Mouse (Mus musculus) lung, adult 18-20 months (tissue): Measurements from ENCODE around the gene Ddx60.
"Not testable (repeated sequence)": the region's sequence is repeated elsewhere in the genome, so short reads cannot be mapped to it uniquely, and the experiment has no call there.

Experiments
- DNase-seq, 2 experiments: peaks; one replicate each; pipeline ENCODE4 v3.0.0; 2022; ENCODE audit warnings: mixed read lengths in 2 of 2

The Ddx60 gene

DNA sequence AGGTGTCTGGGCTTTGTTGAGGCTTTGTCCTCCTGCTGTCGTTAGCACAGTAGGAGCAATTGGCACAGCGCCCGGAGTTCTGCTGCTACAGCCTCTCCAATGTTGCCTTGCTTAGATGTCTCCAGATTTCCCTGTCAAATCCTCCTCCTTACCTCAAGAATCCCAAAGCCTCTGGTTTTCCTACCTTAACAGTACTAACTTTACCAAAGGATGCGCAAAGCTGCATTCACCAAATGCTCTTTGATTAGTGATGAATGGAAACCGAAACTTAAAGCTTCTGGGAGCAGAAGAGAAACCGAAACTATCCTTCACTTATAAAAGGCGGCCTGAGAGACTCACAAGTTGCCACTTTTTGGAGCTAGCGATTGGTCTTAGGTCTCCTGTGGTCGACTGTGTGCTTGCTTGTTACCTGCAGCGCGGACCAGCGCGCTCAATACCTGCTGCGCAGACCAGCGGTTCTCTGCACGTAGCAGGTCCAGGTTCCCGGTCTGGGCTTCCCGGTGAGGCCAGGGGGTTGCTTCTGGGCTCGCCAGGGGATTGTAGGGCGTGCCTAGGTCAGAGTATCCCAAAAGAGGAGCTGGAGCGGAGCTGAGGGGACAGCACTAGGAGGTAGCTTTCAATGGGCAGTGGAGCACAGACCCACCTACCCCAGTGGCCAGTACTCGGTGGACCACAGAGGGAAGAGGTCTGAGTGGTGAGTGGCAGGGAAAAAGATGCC lies at the start of gene Ddx60:
Ddx60 (plus strand) TSS at position 311 of the 718 bp plus-strand sequence.
- DNase-seq, result peak; percentile 45 to 47

DNA sequence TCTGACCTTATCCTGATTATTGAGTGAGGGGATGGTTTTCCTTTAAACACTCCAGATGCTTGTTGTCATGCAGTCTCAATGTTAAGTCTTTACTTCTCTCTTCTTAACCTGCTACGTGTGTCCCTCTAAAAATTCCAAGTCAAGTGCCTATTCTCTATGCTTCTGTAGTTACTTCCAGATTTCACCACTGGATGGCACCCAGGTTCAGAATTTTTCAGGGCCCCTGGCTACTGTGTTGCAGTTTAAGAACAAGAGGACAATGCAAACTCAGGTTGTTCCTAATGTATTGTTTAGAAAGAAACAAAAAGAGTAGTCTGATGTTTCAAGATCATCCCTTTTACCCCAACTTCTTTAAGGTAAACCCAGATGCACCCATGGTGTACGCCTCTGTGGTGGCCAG lies 33.8 kb upstream of the Ddx60 start:
- peak in 1 of 2 experiments; percentile 13 for DNase-seq

DNA sequence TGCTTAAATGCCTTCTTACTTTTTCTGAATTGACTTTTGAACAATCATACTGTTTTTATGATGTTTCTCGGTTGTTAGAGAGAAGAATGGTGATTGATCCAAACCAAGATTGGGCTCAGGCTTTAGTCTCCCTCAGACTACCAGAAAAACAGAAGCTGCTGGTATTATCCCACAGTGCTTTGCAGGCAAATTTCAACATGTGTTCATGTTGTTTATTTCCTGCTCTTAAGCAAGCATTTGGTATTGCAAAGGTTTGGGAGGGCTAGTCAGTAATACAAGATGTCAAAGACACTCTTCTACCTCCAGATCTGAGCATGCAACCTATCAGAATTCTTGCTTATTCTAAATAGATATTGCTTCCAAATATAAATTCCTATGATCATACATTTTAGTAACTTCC lies 31.1 kb upstream of the Ddx60 start:
- DNase-seq, result no peak

DNA sequence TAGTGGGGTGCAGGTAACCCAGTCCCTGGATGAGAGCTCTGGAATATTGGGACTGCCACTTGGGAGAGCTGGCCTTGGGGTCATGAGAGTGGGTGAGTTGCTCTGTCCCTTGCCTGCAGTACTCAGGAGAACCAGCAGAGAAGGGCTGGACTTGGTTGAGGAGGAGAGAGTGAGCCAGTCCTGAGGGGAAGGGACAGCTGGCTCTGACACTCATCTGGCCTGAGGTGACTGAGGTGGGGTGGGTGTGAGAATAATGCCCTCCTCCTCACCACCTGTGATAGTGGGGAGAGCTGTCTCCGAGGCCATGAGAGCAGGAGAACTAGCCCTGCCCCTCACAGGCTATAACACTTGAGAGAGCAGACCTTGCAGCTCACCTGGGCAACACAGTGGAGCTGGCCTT lies 30.5 kb upstream of the Ddx60 start:
- DNase-seq, result no peak

DNA sequence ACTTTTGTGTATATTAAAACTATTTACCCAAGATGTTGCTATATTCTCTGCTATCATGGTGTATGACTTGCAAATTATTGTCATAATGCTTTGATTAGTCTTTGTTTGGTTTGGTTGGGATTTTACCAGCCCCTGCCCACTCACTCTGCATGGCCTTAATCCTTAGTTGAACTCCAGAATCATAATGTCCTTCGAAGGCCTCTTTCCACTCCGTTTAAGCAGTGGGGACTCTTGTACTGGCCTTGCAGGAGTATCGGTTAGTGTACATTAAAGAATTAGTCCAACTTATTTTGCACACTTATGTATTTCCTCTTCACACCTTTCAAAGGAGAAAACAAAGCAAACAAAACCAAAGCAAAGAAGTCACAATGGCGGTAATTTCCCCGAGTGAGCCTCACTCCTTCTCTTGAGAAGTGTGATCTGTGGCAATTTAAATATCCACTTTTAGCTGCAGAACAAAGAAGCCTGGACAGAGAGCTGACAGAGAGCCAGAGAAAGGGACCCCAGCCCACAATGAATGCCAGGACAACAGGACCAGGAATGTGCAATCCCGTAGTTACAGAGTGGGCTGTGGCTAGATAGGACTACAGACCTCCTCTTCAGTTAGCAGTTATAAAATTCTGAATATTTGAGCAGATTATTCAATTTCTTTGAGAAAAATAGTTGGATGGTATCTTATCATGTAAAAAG lies 26.7 kb upstream of the Ddx60 start:
- DNase-seq, result no peak

DNA sequence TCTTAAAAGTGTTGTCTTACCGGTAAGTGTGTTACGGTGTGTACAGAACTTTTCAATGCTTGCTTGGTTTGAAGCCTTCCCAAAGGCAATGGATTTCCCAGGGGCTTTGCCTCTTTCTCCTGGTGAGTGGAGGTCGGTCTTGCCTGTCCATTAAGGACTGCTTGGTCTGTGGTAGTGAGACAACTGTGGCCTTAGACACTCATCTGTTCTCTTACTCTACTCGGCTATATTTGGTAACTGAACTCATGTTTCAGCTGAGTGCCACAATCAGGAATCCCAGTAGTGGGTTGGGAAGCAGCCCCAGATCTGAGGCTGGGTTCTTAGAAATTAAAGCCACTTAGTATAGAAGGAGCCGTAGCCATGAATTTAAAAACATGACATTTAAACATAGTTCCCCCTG lies 25.4 kb upstream of the Ddx60 start, which contains the start of gene Palld:
Palld (minus strand) TSS at position 170 of the 400 bp plus-strand sequence.
- DNase-seq, result no peak

DNA sequence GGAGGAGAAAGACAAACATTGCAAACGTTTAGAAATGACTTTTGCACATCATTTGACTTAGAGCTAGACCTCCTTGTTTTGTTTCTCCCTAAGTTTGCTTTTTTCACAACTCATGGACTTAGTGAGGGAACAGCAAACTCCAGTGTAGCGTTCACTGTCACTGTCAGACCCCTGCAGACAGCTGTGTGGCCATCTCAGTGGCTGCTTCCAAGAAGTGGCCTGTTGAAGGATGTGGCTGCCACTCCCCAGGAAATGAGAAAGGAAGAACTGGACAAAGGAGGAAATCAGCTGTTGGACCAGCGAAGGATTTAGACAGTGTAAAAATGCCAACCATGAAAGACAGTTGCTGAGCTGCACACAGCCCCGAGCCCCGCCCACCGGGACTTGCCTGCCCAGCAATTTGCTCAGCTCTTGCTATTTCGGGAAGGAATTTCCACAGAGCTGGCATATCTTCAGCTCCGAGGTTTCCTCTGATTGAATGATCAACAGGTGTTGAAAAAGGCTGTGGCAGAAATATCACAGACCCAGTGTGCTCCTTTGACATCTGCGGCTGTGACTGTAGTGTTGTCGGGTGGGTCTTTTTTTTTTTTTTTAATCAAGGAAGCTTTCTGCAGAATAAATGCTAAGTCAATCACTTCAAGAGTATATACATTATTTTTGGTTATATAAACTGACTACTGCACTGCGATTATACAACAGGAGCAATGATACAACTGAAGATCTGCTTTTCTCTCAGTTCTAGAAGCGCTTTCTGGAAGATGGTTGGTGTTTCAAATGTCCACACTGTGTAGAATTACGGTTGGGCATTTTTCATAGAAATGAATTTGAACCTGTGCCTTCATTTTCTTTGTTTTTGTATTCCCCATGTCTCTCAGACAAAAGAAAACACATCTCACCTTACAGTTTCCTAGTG lies 19.3 kb upstream of the Ddx60 start:
- DNase-seq, result peak; percentile 17 to 26

DNA sequence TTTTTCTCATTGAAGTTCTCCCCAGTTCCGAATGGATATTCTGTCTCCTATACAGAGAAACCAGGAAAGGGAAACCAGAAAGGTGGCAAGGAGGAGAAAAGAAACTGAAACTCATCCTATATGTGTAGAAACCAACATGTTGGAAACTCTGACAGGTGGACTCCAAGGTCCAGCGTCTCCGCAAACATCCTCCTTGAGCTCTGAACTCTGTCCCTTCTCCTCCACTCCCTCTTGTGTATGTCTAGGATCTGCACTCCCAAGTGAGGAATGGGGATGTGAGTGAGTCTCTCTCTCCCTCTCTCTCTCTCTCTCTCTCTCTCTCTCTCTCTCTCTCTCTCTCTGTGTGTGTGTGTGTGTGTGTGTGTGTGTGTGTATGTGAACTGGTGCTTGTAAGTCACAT lies 18.6 kb upstream of the Ddx60 start:
- no peak for DNase-seq

DNA sequence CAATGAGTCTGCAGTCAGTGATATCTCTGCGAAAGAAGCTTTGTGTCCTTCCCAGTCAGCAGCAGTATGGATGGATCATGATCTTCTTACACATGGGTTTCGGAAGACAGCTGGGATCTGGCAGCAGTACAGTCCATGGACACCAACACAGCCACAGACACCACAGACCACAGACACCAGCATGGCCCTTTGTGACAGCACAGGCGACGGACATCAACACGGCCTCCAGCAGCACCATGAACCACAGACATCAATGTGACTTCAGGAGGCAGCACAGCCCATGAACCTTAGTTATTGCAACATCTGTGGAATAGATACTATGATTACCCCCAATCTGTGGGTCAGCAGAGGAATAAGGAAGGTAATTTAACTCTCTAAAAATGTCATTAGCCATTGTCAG lies 15.1 kb upstream of the Ddx60 start:
- no peak for DNase-seq

DNA sequence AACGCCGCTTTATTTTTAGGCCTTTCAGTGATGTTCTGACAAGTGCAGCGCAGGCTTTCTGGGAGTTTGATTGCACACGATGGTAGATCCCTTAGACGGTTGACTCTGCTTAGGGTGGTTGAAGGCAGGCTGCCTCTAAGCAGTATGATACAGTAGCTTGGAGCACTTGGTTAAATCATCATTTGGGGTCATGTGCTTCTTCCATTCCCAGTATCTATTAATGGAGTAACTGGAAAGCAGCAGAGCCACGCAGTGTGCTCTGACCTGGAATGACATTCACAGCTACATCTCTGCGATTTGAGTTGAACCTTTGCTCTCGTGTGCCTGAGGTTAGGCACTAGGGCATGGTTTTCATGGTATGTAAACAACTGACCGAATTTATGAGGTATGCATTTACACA lies 13.9 kb upstream of the Ddx60 start:
- no peak for DNase-seq

DNA sequence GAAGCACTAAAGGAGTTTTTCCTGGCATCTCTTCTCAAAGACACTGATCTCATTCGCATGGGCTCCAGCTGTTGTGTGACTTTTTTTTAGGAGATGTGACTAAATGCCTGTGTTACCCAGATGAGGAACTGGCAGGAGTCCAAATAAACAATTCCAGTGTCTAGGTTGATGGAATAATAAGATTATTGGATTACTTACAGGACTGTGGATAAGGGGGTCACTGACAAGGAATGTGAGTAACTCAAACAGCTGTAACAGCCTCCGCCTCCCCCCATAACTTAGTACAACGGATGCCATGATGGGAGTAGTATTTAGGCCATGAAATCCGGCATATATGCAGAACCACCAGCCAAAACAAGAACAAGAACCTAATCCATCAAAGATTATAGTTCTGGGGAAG lies 10.6 kb upstream of the Ddx60 start:
- DNase-seq, result no peak

DNA sequence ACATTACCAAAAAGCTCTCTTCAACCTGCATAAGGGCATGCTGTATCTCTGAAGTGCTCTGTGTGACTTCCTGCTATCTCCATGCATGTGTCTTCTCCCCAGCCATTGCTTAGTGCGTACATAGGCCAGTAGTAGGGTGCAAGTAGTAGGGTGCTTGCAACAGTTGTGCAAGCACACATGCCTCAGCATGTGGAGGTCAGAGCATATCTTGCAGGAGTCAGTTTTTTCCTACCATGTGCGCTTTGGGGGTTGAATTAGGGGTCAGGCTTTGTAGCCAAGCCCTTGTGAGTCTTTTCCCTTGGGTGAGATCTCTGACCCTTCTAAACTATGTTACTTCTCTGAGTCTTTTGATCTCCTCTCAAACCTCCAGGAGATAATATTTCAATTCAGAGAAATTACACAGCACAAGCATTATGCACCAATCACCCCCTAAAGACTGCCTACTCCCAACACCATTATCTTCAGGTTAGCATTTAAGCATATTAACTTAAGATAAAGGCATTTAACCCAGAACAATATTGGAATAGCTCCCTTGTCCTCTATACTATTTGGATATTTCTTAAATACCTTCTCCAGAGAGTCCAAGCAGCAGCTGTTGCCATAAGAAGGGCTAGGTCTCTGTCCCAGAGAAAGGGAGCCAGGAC lies 8.6 kb upstream of the Ddx60 start:
- DNase-seq, result no peak

DNA sequence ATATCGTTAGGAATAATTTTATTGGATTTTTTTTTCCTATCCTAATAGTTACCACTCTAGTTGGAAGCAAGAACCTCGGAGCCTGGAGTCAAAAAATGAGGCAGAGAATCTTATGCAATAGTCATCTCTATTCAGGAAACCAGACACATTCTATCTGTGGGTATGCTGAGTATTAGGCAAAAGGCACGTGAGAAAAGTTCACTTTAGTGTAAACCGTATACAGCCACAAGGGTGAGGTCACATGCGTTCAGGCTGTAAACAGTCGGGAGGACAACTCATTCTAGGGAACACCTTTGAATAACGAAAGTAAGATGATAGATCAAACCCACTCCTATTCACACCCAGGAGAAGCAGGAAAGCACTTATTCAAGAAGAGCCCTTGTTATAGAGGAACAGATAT lies 7.5 kb upstream of the Ddx60 start:
- no peak for DNase-seq

DNA sequence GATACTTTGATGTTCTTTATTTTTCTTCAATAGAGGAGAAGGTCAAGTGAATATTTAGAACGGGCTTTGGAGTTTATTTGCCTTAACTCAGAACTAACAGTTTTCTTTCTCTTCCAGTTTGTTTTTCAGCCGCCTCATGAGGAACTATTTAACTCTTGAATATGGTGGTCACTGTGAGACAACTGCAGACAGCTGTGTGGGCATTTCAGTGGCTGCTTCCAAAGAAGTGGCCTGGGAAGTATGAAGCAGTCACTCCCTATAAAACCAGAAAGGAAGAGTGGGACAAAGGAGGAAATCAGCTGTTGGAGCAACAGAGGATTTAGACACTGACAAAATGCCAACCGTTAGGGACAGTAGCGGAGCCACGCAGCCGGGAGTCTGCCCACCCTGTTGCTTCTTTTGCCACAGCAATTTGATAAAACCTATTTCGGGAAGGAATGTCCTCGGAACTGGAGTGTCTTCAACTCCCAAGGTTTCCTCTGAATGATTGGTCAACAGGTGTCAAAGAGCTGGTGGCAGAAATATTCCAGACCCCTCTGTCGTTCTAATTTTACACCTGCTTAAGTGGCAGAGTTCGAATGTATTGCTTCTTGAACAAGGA lies 6.3 kb upstream of the Ddx60 start:
- DNase-seq, result no peak

DNA sequence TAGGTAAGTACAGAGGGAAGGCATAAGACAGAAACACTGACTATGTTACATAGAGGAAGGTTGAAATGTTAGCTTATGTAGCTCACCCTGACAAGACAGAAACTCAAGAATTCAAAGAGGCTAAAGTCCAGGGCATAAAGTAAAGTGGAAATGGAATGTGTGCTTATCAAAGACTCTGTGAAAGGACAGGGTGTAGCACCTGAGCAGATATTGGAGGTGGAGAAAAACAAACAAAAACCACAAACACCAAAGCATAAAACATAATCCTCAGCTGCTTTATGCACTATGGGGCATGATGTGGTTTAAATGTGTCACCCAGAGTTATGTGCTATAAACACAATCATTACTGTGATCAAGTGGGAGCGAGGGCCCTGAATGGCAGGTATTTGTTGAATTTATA lies 3.4 kb upstream of the Ddx60 start:
- DNase-seq, result no peak

DNA sequence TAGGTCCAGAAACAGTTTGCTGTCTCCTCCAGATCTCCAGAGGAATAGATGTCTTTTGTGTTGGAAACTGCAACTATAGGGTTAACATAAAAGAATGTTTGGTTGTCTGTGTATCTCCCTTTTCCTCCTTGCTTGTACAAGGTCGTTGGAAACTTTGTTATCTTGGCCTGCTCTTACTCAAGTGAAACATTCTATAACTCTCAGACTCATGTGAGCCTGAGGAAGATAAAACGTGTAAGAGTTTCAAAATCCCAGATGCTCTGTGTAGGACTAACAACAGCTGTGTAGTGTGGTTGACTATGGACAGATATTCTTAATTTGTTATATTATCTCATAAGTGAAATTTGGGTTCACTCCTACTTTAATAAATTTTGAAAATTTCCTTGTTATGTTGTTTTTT lies 5.4 kb downstream of the Ddx60 start:
- DNase-seq, result no peak

DNA sequence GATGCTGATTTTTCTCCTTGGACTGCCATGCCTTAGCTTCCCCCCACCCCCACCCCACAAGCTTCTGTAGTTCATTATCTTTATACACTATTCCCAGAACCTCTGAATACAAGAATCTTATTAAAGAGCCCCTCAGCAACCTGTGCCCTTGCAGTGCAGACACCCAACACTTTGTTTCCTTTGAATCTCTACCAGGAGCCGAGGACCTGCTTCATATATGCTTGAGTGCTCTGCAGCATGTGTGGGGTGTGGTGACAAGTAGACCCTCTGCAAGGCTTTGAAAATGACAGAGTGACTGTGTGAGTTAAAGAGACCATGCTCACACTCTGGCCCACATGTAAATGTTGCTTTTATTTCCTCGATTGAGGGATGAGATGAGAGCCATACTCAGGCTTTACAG lies 9.7 kb downstream of the Ddx60 start:
- DNase-seq, result no peak

DNA sequence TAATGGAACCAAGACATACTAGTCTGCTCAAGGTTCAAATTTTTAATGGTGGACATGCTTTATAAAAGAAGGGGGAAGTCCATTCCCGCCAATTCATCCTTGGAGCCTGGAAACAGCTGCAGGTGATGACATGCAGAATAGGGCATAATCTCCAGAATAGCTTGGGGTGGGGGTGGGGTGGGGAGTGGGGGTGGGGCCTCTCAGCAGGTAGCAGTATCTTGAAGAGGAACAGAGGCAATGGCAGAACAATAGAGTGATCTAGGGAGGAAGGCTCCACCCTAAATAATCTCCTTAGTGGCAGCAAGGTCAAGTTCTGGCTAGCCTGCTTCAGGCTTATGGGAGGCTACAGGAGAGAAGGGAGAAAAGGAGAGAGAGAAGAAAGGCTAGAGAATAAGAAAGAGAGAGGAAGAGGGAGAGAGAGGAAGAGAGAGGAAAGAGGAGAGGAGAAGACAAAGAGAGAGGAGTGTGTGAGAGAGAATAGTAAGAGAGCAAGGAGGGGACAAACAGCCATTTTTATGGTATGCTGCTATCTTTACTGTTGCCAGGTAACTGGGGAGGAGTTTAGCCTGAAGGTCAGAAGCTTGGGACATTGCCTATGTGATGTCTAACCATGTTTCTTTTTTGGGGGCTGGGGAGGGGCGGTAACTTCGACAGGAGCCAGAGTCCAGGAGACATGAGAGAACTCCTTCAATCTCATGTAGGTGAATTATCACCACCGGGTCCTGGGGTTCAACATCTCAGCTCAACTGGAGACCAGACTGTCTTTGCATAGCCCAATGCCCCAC lies 36.9 kb downstream of the Ddx60 start:
- DNase-seq, result not testable (repeated sequence)

DNA sequence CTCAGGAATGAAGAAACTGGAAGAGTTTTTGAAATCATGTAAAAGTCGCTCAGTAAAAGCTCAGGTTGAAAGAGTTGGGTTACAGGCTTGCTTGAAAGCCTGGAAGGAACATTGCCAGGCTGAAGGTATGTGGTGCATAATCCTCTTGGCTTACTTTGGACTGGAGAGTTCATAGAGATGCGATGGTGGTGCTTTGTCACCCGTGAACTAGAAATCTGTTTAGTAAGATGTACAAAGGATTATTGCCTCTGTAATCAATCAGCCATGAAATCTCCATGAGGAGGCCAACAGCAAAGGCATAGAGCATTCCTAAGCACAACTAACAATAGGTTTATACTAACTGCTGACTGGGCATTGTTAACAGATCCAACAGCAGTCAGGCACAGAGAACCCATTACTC lies 41.7 kb downstream of the Ddx60 start:
- no peak for DNase-seq

DNA sequence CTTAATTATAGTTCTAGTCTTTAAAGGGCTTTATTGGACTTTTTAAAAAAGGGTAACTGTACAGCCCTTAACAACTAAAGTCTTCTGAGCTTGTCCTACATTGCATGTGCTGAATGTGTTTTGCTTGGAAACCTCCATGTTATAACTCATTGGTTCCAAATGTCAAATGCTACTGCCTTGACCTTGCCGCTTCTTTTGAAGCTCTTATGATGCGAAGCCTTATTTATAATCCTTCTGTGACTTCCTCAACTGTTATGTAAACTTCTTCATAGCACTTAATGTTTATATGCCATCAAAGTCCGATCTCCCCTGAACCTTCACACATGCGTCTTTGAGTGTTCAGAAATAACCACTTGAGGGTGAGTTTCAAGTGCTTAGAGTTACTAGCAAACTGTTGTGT lies 57.1 kb downstream of the Ddx60 start:
- no peak for DNase-seq

DNA sequence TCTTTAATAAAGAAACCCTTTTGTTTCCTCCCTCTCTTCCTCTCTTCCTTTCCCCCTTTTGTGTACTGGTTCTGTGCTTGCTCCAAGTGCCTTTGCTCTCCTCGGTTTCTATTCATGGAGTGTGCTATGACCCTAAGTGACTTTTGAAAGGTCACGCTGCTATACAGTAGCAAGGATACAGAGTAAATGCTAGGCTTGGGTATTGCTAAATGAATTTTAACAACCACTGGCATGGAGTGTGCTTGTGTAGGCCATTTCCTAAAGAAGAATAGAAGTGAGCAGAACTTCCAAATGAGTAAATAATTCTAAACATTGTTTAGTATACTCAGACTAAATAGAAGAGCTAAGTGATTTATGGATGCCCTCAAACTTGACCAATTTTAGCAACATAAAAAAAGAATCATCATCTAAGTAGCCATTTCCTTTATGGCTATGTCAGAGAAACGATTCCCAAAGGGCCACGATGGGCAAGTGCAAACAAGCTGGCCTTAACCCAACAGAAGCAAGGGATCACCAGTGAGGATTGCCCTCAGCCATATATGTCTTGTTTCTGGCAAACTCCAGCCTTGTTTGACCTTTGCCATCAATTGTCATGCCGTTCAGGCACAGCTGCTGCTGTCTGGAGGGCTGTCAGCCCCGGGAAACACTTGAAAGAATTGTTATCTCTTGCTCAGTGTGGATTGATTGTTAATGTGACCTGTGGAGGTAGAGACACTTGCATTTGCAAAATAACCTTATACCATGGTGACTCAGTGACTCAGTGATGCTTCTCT lies 58.0 kb downstream of the Ddx60 start:
- no peak for DNase-seq
